24 mouse cellular contexts compared by ENCODE assay signal in the genomic region with DNA sequence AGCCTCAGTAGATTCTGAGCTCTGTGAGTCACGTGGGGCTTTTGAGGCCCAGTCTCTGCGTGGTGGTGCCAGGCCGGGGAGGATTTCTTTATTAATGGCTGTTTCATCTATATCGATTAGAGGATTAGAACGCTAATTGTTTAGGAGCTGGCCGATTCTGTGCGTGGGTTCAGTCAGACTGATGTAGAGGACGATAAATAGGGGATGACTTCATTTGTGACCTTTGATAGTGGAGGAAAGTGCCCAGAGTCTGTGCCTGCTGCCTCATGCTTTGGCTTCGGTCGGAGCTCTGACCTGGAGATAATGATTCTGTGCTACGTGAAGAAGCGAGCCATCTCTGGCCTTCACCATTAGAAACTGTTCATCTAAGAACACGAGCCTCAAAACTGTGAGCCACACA. TPM values are rescaled to one million over a fixed set of nuclear protein-coding genes. Genes with fewer than 3 reads are reported as not detected.
DNase-seq lines count a peak whose midpoint lies in the region; ATAC-seq and TF ChIP-seq lines count a peak whose summit lies in the region.
"Had no signal": no experiment of that assay in that cellular context is flagged by ENCODE, and none has a peak within 500 bp of the region (broad histone marks: within the 10 kb centered on the region; RNA-seq: fewer than 3 reads in every experiment).

No protein-coding gene starts in this region.

- no peak overlapping the region for H3K4me2 ChIP-seq in hindbrain, embryonic 15.5 days
- H3K4me2 ChIP-seq in midbrain, postnatal 0 days (ENCODE audit: low read depth, low read length, poor library complexity, severe bottlenecking), result no peak overlapping the region
- no peak overlapping the region for H3K4me2 ChIP-seq in midbrain, embryonic 15.5 days
- H3K4me2 ChIP-seq: embryonic facial prominence, embryonic 12.5 days; heart, embryonic 13.5 days; kidney, embryonic 15.5 days; limb, embryonic 13.5 days; liver, embryonic 13.5 days; lung, embryonic 15.5 days; midbrain, embryonic 11.5 days had no signal

- H3K27me3 ChIP-seq in hindbrain, embryonic 15.5 days, result no peaks in the 10 kb centered on the region
- no peaks in the 10 kb centered on the region for H3K27me3 ChIP-seq in hindbrain, embryonic 10.5 days (ENCODE audit: insufficient read depth, poor library complexity, severe bottlenecking)
- H3K27me3 ChIP-seq in midbrain, postnatal 0 days (ENCODE audit: insufficient read depth, low read length), result no peaks in the 10 kb centered on the region
- no peaks in the 10 kb centered on the region for H3K27me3 ChIP-seq in midbrain, embryonic 15.5 days (replicated peaks)
- no peaks in the 10 kb centered on the region for H3K27me3 ChIP-seq in heart, adult 2 months (ENCODE audit: control insufficient read depth, insufficient read depth, low read length)
- H3K27me3 ChIP-seq: embryonic facial prominence, embryonic 12.5 days; heart, embryonic 13.5 days; kidney, embryonic 15.5 days; limb, embryonic 13.5 days; liver, embryonic 13.5 days; lung, embryonic 15.5 days; Patski had no signal

- peak; percentile 76 to 86 for DNase-seq in adrenal gland, adult (ENCODE audit: inconsistent age in 2 of 2, low spot score in 1 of 2)
- DNase-seq in adrenal gland, postnatal 4 days (ENCODE audit: low spot score in 2 of 2), result no peak
- no peak for DNase-seq in hindbrain, embryonic 10.5 days (ENCODE audit: low spot score)
- DNase-seq in midbrain, postnatal 0 days (ENCODE audit: low spot score), result no peak
- DNase-seq in heart, adult 2 months, result no peak
- DNase-seq: gastrocnemius, postnatal 10 days; kidney, postnatal 4 days; liver, embryonic 13.5 days; thymus, postnatal 14 days had no signal

- no peak overlapping the region for H3K9ac ChIP-seq in hindbrain, embryonic 15.5 days
- H3K9ac ChIP-seq in midbrain, postnatal 0 days (replicated peaks; ENCODE audit: low read length, poor library complexity, severe bottlenecking), result no peak overlapping the region
- no peak overlapping the region for H3K9ac ChIP-seq in midbrain, embryonic 15.5 days
- H3K9ac ChIP-seq in heart, adult 2 months (ENCODE audit: low read depth, low read length), result no peak overlapping the region
- H3K9ac ChIP-seq: embryonic facial prominence, embryonic 12.5 days; heart, embryonic 13.5 days; kidney, embryonic 15.5 days; limb, embryonic 13.5 days; liver, embryonic 13.5 days; lung, embryonic 15.5 days had no signal

- H3K36me3 ChIP-seq in hindbrain, embryonic 15.5 days, result no peaks in the 10 kb centered on the region
- no peaks in the 10 kb centered on the region for H3K36me3 ChIP-seq in hindbrain, embryonic 10.5 days
- no peaks in the 10 kb centered on the region for H3K36me3 ChIP-seq in midbrain, postnatal 0 days (ENCODE audit: insufficient read depth, low read length)
- no peaks in the 10 kb centered on the region for H3K36me3 ChIP-seq in midbrain, embryonic 15.5 days (replicated peaks)
- H3K36me3 ChIP-seq in heart, adult 2 months (ENCODE audit: control insufficient read depth, insufficient read depth, low read length), result no peaks in the 10 kb centered on the region
- H3K36me3 ChIP-seq: embryonic facial prominence, embryonic 12.5 days; heart, embryonic 13.5 days; kidney, embryonic 15.5 days; limb, embryonic 13.5 days; liver, embryonic 13.5 days; lung, embryonic 15.5 days had no signal

- no peak overlapping the region for H3K4me3 ChIP-seq in hindbrain, embryonic 15.5 days
- H3K4me3 ChIP-seq in hindbrain, embryonic 10.5 days, result no peak overlapping the region
- H3K4me3 ChIP-seq in midbrain, postnatal 0 days (ENCODE audit: low read depth, low read length), result no peak overlapping the region
- H3K4me3 ChIP-seq in midbrain, embryonic 15.5 days, result no peak overlapping the region
- H3K4me3 ChIP-seq in olfactory bulb, adult 2 months (ENCODE audit: insufficient read depth, low read depth, low read length), result no peak overlapping the region
- no peak overlapping the region for H3K4me3 ChIP-seq in heart, adult 2 months
- H3K4me3 ChIP-seq: embryonic facial prominence, embryonic 12.5 days; erythroblast, embryonic 14.5 days; heart, embryonic 13.5 days; kidney, embryonic 15.5 days; limb, embryonic 13.5 days; liver, embryonic 13.5 days; lung, embryonic 15.5 days; myocyte had no signal

- TF ChIP-seq EP300 in heart, adult 2 months (IDR thresholded peaks at IDR 0.05; ENCODE audit: insufficient read depth, low read depth, low read length), result no peak

- no peak for ATAC-seq in hindbrain, embryonic 15.5 days (ENCODE audit: low FRiP score, low read depth)
- ATAC-seq in midbrain, postnatal 0 days (ENCODE audit: low FRiP score), result no peak
- no peak for ATAC-seq in midbrain, embryonic 15.5 days (replicated peaks)
- ATAC-seq: Patski had no signal

- TF ChIP-seq POLR2A in olfactory bulb, adult 2 months (IDR thresholded peaks at IDR 0.05; ENCODE audit: insufficient read depth, low read depth, low read length), result no peak
- no peak for TF ChIP-seq POLR2A in heart, adult 2 months (IDR thresholded peaks at IDR 0.05; ENCODE audit: insufficient read depth, low read depth, low read length)

- no peaks in the 10 kb centered on the region for H3K9me3 ChIP-seq in hindbrain, embryonic 15.5 days
- H3K9me3 ChIP-seq in hindbrain, embryonic 10.5 days, result no peaks in the 10 kb centered on the region
- H3K9me3 ChIP-seq in midbrain, postnatal 0 days (ENCODE audit: low read length), result no peaks in the 10 kb centered on the region
- no peaks in the 10 kb centered on the region for H3K9me3 ChIP-seq in midbrain, embryonic 15.5 days
- H3K9me3 ChIP-seq: embryonic facial prominence, embryonic 12.5 days; heart, embryonic 13.5 days; kidney, embryonic 15.5 days; limb, embryonic 13.5 days; liver, embryonic 13.5 days; lung, embryonic 15.5 days had no signal

- no peak for TF ChIP-seq CTCF in midbrain, postnatal 0 days (IDR thresholded peaks at IDR 0.05)
- no peak for TF ChIP-seq CTCF in olfactory bulb, adult 2 months (IDR thresholded peaks at IDR 0.05; ENCODE audit: insufficient read depth, low read depth, low read length)
- no peak for TF ChIP-seq CTCF in heart, adult 2 months (IDR thresholded peaks at IDR 0.05)

- intact Hi-C loops in heart, adult 2 months (cut with DNase I), result no loop called here

- no peaks in the 10 kb centered on the region for H3K79me2 ChIP-seq in heart, adult 2 months (replicated peaks; ENCODE audit: control insufficient read depth, insufficient read depth, low read length)

- peak overlapping the region; percentile 78 for H3K27ac ChIP-seq in hindbrain, embryonic 15.5 days (replicated peaks)
- no peak overlapping the region for H3K27ac ChIP-seq in hindbrain, embryonic 10.5 days
- peak overlapping the region; percentile 57 for H3K27ac ChIP-seq in midbrain, postnatal 0 days (ENCODE audit: low read depth, low read length)
- H3K27ac ChIP-seq in midbrain, embryonic 15.5 days, result no peak overlapping the region
- peak overlapping the region; percentile 54 for H3K27ac ChIP-seq in olfactory bulb, adult 2 months (ENCODE audit: insufficient read depth, low read depth, low read length)
- H3K27ac ChIP-seq in heart, adult 2 months, result no peak overlapping the region
- H3K27ac ChIP-seq: embryonic facial prominence, embryonic 12.5 days; heart, embryonic 13.5 days; kidney, embryonic 15.5 days; limb, embryonic 13.5 days; liver, embryonic 13.5 days; lung, embryonic 15.5 days; macrophage; stomach, postnatal 0 days had no signal

- H3K4me1 ChIP-seq in hindbrain, embryonic 15.5 days (replicated peaks), result peaks cover 19% of the 10 kb centered on the region
- no peaks in the 10 kb centered on the region for H3K4me1 ChIP-seq in hindbrain, embryonic 10.5 days (replicated peaks)
- no peaks in the 10 kb centered on the region for H3K4me1 ChIP-seq in midbrain, postnatal 0 days (ENCODE audit: insufficient read depth, low read length)
- H3K4me1 ChIP-seq in midbrain, embryonic 15.5 days, result no peaks in the 10 kb centered on the region
- peaks cover 16% of the 10 kb centered on the region for H3K4me1 ChIP-seq in olfactory bulb, adult 2 months (ENCODE audit: control insufficient read depth, insufficient read depth, low read length)
- no peaks in the 10 kb centered on the region for H3K4me1 ChIP-seq in heart, adult 2 months (ENCODE audit: control insufficient read depth, insufficient read depth, low read length)
- H3K4me1 ChIP-seq: embryonic facial prominence, embryonic 12.5 days; heart, embryonic 13.5 days; kidney, embryonic 15.5 days; limb, embryonic 13.5 days; liver, embryonic 13.5 days; lung, embryonic 15.5 days had no signal

- 83% methylated on average over 13 of the region's 13 CpGs for WGBS in hindbrain, embryonic 15.5 days
- WGBS in hindbrain, embryonic 10.5 days, result 91% methylated on average over 13 of the region's 13 CpGs
- WGBS in midbrain, postnatal 0 days, result 70% methylated on average over 13 of the region's 13 CpGs
- 67% methylated on average over 13 of the region's 13 CpGs for WGBS in midbrain, embryonic 15.5 days
- WGBS in olfactory bulb, adult 2 months, result 52% methylated on average over 13 of the region's 13 CpGs
- WGBS in heart, adult 2 months, result 79% methylated on average over 13 of the region's 13 CpGs

RNA-seq across cellular contexts. Expression of gene Sh3gl2, which starts 57.7 kb away (rescaled TPM):
- total RNA-seq in adrenal gland, postnatal 4 days (2021), result 10 to 100 TPM; 13.0 to 16.5 TPM
- 96.7 and 112 TPM in 2 replicates for polyA plus RNA-seq in hindbrain, embryonic 15.5 days (2015; fragmentation: Nextera tagmentation; extraction: Ambion mirVana)
- 4.1 and 6.9 TPM in 2 replicates for polyA plus RNA-seq in hindbrain, embryonic 10.5 days (2016; fragmentation: Nextera tagmentation; extraction: Ambion mirVana)
- 47.4 and 50.6 TPM in 2 replicates for total RNA-seq in midbrain, postnatal 0 days (2014; rRNA removed)
- polyA plus RNA-seq in midbrain, postnatal 0 days (2015; fragmentation: Nextera tagmentation; extraction: Ambion mirVana), result 123 and 132 TPM in 2 replicates
- 85.8 and 86.1 TPM in 2 replicates for polyA plus RNA-seq in midbrain, embryonic 15.5 days (2015; fragmentation: Nextera tagmentation; extraction: Ambion mirVana)
- 339 and 468 TPM in 2 replicates for polyA plus RNA-seq in olfactory bulb, adult 2 months (2012; ENCODE audit: insufficient read depth, insufficient read length, low replicate concordance, missing spikeins)
- total RNA-seq in heart, adult 2 months (2021), result 1 to 10 TPM; 5.4 to 6.7 TPM
- 0.62 and 0.85 TPM in 2 replicates for polyA plus RNA-seq in heart, adult 2 months (2012; rRNA removed)
- total RNA-seq: neutrophil, adult 5-6 weeks had no signal
- polyA plus RNA-seq: erythroblast, embryonic 14.5 days; macrophage; myocyte had no signal

Comparison
In these comparisons a context has a peak if more than half of its experiments do, and no peak if none do; other contexts are left out.
1. DNase-seq: peak in adrenal gland, adult (2 of 2); none in adrenal gland, postnatal 4 days (0 of 2), hindbrain, embryonic 10.5 days (single experiment), midbrain, postnatal 0 days (single experiment) and heart, adult 2 months (0 of 2).
2. H3K27ac ChIP-seq: peak in hindbrain, embryonic 15.5 days (single experiment), midbrain, postnatal 0 days (single experiment) and olfactory bulb, adult 2 months (single experiment); none in hindbrain, embryonic 10.5 days (single experiment), midbrain, embryonic 15.5 days (single experiment) and heart, adult 2 months (single experiment).
3. RNA of gene Sh3gl2, which starts 57.7 kb away (polyA plus RNA-seq): 339 to 468 TPM in olfactory bulb, adult 2 months, 123 to 132 TPM in midbrain, postnatal 0 days, 96.7 to 112 TPM in hindbrain, embryonic 15.5 days and 85.8 to 86.1 TPM in midbrain, embryonic 15.5 days; 4.1 to 6.9 TPM in hindbrain, embryonic 10.5 days and 0.62 to 0.85 TPM in heart, adult 2 months; every median in the first group is over 10 times any median in the second.